Mouse (Mus musculus) embryo, embryonic 11.5 days (tissue): ENCODE data around the gene Dok5.

Experiments used
- DNase-seq: peaks from one replicate; pipeline ENCODE4 v3.0.0-alpha.2; 2012; ENCODE audit warnings: low read depth, low spot score

The Dok5 gene

GRCm38 (mm10) chr2:170731632-170732561 is at the start of gene Dok5:
Dok5 (plus strand) TSS chr2:170731807.
- DNase-seq, result peak; percentile 31

- DNase-seq, result no peak
Measured at GRCm38 (mm10) chr2:170683385-170683784, 48.2 kb upstream of the Dok5 start.

- no peak for DNase-seq
Measured at GRCm38 (mm10) chr2:170695071-170695936, 36.3 kb upstream of the Dok5 start.

GRCm38 (mm10) chr2:170695937-170696510 is 35.6 kb upstream of the Dok5 start:
- no peak for DNase-seq

GRCm38 (mm10) chr2:170700471-170700870 is 31.1 kb upstream of the Dok5 start:
- no peak for DNase-seq

GRCm38 (mm10) chr2:170706488-170706887 is 25.1 kb upstream of the Dok5 start:
- no peak for DNase-seq

- DNase-seq, result no peak
Measured at GRCm38 (mm10) chr2:170707672-170708071, 23.9 kb upstream of the Dok5 start.

- no peak for DNase-seq
Measured at GRCm38 (mm10) chr2:170708901-170709300, 22.7 kb upstream of the Dok5 start.

GRCm38 (mm10) chr2:170712658-170713285 is 18.8 kb upstream of the Dok5 start:
- DNase-seq, result no peak

GRCm38 (mm10) chr2:170720386-170720785 is 11.2 kb upstream of the Dok5 start:
- no peak for DNase-seq

GRCm38 (mm10) chr2:170724136-170724535 is 7.5 kb upstream of the Dok5 start:
- no peak for DNase-seq

- DNase-seq, result no peak
Measured at GRCm38 (mm10) chr2:170724716-170725115, 6.9 kb upstream of the Dok5 start.

- no peak for DNase-seq
Measured at GRCm38 (mm10) chr2:170725796-170726195, 5.8 kb upstream of the Dok5 start.

GRCm38 (mm10) chr2:170726996-170727710 is 4.5 kb upstream of the Dok5 start:
- DNase-seq, result no peak

GRCm38 (mm10) chr2:170728864-170729263 is 2.7 kb upstream of the Dok5 start:
- DNase-seq, result no peak

GRCm38 (mm10) chr2:170729661-170730060 is 1.9 kb upstream of the Dok5 start:
- DNase-seq, result no peak

GRCm38 (mm10) chr2:170730136-170730535 is 1.5 kb upstream of the Dok5 start:
- DNase-seq, result no peak

- no peak for DNase-seq
Measured at GRCm38 (mm10) chr2:170730781-170731180, 826 bp upstream of the Dok5 start.

- no peak for DNase-seq
Measured at GRCm38 (mm10) chr2:170731205-170731604, 402 bp upstream of the Dok5 start.

GRCm38 (mm10) chr2:170733671-170734070 is 2.1 kb downstream of the Dok5 start:
- DNase-seq, result no peak

- DNase-seq, result no peak
Measured at GRCm38 (mm10) chr2:170734446-170734845, 2.8 kb downstream of the Dok5 start.
